Mouse (Mus musculus) G1E (cell line): ENCODE data around the gene Aldh3b1. TPM values are rescaled to one million over a fixed set of nuclear protein-coding genes. Genes with fewer than 3 reads are reported as not detected.

Source experiments
- ATAC-seq: 2 replicates; pipeline ENCODE4 v1.8.0; 2016; ENCODE audit warnings: mild to moderate bottlenecking; ENCODE audit not compliant: insufficient number of reproducible peaks, poor library complexity, low FRiP score, severe bottlenecking; ENCODE audit errors: extremely low read depth
- DNase-seq: peaks from one replicate; pipeline ENCODE4 v3.0.0; 2012; ENCODE audit warnings: low spot score
- H3K27me3 ChIP-seq: 2 replicates; pipeline ENCODE4 v1.6.1; 2012; ENCODE audit warnings: mild to moderate bottlenecking, low read length, inconsistent platforms; ENCODE audit not compliant: insufficient read depth
- H3K36me3 ChIP-seq: replicated peaks from 2 replicates; pipeline ENCODE3; 2012; ENCODE audit warnings: mild to moderate bottlenecking, inconsistent platforms
- H3K4me1 ChIP-seq: 2 replicates; pipeline ENCODE4 v1.6.1; 2012; ENCODE audit warnings: low read depth, low read length, inconsistent platforms, mixed read lengths; ENCODE audit not compliant: insufficient read depth
- H3K4me3 ChIP-seq: 2 replicates; pipeline ENCODE4 v1.5.1; 2012; ENCODE audit warnings: low read depth, mild to moderate bottlenecking, inconsistent platforms, low read length, moderate library complexity, mixed read lengths
- H3K9me3 ChIP-seq: replicated peaks from 2 replicates; pipeline ENCODE4 v1.6.1; 2012; ENCODE audit warnings: inconsistent platforms
- CTCF ChIP-seq: IDR thresholded peaks from 2 replicates; pipeline ENCODE4 v1.5.1; 2012; ENCODE audit warnings: low read depth, low read length, inconsistent platforms, mixed read lengths
- GATA1 ChIP-seq: IDR thresholded peaks from 2 replicates; pipeline ENCODE4 v1.6.1; 2012; ENCODE audit warnings: borderline replicate concordance, low read length, inconsistent platforms, mixed read lengths
- GATA2 ChIP-seq: IDR thresholded peaks from 2 replicates; pipeline ENCODE4 v1.6.1; 2012; ENCODE audit warnings: low read depth, low read length, inconsistent platforms, borderline replicate concordance
- POLR2AphosphoS5 ChIP-seq: IDR thresholded peaks from 2 replicates; pipeline ENCODE4 v1.6.1; 2012; ENCODE audit warnings: low read depth, low read length, inconsistent platforms; ENCODE audit not compliant: insufficient replicate concordance
- TAL1 ChIP-seq: conservative IDR thresholded peaks from 2 replicates; pipeline ENCODE4 v1.6.1; 2012; ENCODE audit warnings: low read depth, low read length, inconsistent platforms, mixed read lengths
- polyA plus RNA-seq: library from polyadenylated mRNA; stranded (reverse); fragments of >175 nt; gene quantifications from 2 replicates; pipeline ENCODE4 v1.2.3, GENCODE M21; 2012
- total RNA-seq, 2 experiments: library from RNA; stranded (forward) in 1 of 2; stranded (reverse) in 1 of 2; fragments of 200-1000 nt in 1 of 2; fragments of >200 nt in 1 of 2; fragmentation: Nextera tagmentation in 1 of 2; gene quantifications; 2 replicates each; pipeline ENCODE4 v1.2.3; 2014 to 2017

Aldh3b1 gene
- total and polyA plus RNA-seq, 3 experiments = not detected

DNA sequence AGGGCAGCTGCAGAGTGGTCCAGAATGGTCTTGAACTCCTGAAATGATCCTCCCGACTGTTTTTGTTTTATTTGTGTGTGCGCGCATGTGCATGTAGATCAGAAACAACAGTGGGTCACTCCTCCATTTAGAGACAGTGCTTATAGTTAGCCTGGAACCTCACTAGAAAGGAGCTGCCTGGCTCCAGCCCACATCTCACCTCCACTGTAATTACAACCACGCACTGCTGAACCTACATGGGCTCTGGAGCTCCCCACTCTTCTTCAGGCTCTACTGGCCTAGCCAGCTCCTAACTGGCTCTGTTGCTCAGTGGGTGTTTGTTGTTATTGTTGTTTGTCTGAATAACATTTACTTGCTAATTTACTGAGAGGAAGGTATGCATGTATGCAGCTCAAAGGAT lies 30.0 kb downstream of the Aldh3b1 start:
- Histone ChIP-seq H3K9me3 (no peaks in the 10 kb centered on the region), H3K36me3 (peaks cover 92% of the 10 kb centered on the region), H3K4me1 (peaks cover 4% of the 10 kb centered on the region), H3K27me3 (no peaks in the 10 kb centered on the region), H3K4me3 (no peak overlapping the region)
- DNase-seq = no peak
- TF ChIP-seq POLR2AphosphoS5 (no peak), GATA2 (no peak), TAL1 (no peak), GATA1 (no peak), CTCF (no peak)
- ATAC-seq = no peak

DNA sequence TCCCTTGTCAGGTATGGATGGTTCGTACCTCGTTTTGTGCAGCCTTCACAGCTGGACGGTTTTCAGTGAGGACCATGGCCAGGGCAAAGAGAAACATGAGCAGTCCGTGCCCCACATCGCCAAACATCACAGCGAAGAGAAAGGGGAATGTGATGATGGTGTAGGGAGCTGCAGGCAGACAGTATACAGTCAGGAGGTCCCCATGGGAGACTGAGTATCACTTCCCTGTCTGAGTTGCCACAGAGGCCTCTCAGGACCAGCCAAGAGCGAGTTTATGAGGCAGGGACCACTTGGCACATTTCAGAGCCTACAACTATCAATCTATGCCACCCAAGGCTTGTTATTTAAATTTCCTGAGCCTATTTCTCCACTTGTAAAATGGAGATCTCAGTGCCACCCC lies 30.7 kb downstream of the Aldh3b1 start:
- Histone ChIP-seq H3K4me1 (no peaks in the 10 kb centered on the region; the same call in 1 of the 2 replicates), H3K36me3 (peaks cover 92% of the 10 kb centered on the region), H3K27me3 (no peaks in the 10 kb centered on the region), H3K4me3 (no peak overlapping the region), H3K9me3 (no peaks in the 10 kb centered on the region)
- TF ChIP-seq GATA2 (no peak), POLR2AphosphoS5 (no peak), CTCF (no peak), TAL1 (no peak), GATA1 (no peak)
- ATAC-seq (no peak), DNase-seq (no peak)

DNA sequence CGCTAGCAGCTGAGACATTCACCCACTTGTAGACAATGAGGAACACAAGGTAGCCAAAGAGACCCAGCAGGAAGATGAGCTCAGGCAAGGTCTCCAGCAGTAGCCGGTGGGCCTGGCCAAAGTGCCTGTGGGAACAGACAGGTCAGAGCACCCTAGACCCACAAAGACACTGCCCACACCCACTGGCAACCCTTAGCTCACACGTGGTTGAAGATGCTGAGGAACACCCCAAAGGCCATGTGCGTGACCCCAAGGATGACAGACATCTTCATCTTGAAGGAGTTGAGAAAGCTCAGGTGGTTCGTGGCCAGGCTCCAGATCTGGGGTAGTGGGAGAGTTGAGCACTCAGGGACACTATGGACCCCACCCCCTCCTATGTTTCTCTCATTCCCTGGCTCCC lies 32.1 kb downstream of the Aldh3b1 start:
- no peaks in the 10 kb centered on the region for H3K4me1 ChIP-seq
- ATAC-seq (no peak), DNase-seq (no peak)
- no peaks in the 10 kb centered on the region for H3K9me3 ChIP-seq
- TF ChIP-seq TAL1 (no peak), CTCF (no peak), GATA2 (no peak), POLR2AphosphoS5 (no peak), GATA1 (no peak)
- peaks cover 92% of the 10 kb centered on the region for H3K36me3 ChIP-seq
- H3K27me3 ChIP-seq = no peaks in the 10 kb centered on the region
- no peak overlapping the region for H3K4me3 ChIP-seq

DNA sequence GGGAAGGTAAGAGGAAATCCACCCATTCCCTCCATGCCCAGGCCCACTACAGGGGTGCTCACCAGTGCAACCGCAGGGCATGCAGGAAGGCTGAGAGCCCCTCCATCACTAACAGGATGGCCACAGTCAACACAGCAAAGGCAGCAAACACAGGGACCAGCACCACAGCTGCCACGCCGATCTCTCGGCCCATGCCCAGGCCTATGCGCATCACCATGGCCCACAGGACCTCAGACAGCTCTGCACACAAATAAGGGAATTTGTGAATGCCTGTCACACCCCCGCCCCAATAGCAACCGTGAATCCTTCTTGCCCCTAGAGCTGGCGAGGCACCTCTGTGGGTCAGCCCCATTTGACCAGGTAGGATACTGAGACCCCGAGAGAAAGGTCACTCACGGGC lies 33.4 kb downstream of the Aldh3b1 start:
- Histone ChIP-seq H3K27me3 (no peaks in the 10 kb centered on the region), H3K9me3 (no peaks in the 10 kb centered on the region), H3K4me3 (no peak overlapping the region), H3K36me3 (peaks cover 92% of the 10 kb centered on the region), H3K4me1 (no peaks in the 10 kb centered on the region)
- no peak for DNase-seq
- TF ChIP-seq CTCF (no peak), POLR2AphosphoS5 (no peak), TAL1 (no peak), GATA2 (no peak), GATA1 (no peak)
- ATAC-seq = no peak

DNA sequence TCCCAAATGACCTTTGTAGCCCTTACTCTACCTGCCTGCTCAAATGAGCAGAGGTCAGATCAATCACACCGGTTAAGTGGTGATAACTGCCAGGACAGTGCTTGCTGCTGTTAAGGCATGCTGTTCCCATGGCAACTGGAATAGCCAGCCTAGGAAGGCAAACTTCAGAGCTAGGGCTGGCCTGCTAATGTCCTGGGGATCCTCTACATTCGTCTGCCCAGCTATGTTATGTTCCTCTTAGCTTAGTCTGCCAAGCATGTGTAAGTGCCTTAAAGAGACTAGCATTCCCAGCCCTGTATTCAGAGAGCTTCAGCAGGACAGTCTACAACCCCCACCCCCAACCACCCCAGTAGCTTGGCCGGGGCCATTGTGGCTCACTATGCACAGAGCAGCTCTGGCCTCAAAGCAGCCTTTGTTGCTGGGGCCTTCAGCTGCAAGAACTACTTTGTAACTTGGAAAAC lies 34.4 kb downstream of the Aldh3b1 start:
- H3K4me3 ChIP-seq = no peak overlapping the region
- no peaks in the 10 kb centered on the region for H3K9me3 ChIP-seq
- DNase-seq (no peak), ATAC-seq (no peak)
- no peaks in the 10 kb centered on the region for H3K4me1 ChIP-seq
- H3K27me3 ChIP-seq = no peaks in the 10 kb centered on the region
- TF ChIP-seq TAL1 (no peak), GATA2 (no peak), CTCF (no peak), POLR2AphosphoS5 (no peak), GATA1 (no peak)
- peaks cover 99% of the 10 kb centered on the region for H3K36me3 ChIP-seq

DNA sequence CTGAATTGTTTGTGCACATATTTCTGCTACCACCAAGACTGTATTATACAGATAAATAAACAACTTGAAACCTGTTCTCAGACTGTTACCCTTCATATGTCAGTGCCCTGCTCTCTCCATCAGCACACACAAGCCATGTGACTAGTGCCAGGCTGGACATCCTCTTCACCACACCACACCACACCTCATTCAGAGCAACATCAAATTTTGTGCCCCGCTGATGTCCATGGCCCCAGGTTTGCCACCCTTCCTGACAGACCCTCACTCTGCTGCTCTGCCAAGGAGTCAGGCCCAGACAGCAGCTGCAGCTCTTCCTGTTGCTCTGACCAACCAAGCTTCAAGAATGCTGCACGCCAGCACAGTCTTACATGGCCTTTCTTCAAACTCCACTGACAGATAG lies 35.3 kb downstream of the Aldh3b1 start:
- peaks cover 98% of the 10 kb centered on the region for H3K36me3 ChIP-seq
- H3K4me3 ChIP-seq = no peak overlapping the region
- DNase-seq (no peak), ATAC-seq (no peak)
- no peak for TF ChIP-seq GATA2
- no peak for TF ChIP-seq GATA1
- TF ChIP-seq POLR2AphosphoS5 = no peak
- no peak for TF ChIP-seq CTCF
- no peak for TF ChIP-seq TAL1
- no peaks in the 10 kb centered on the region for H3K4me1 ChIP-seq
- no peaks in the 10 kb centered on the region for H3K27me3 ChIP-seq
- no peaks in the 10 kb centered on the region for H3K9me3 ChIP-seq

DNA sequence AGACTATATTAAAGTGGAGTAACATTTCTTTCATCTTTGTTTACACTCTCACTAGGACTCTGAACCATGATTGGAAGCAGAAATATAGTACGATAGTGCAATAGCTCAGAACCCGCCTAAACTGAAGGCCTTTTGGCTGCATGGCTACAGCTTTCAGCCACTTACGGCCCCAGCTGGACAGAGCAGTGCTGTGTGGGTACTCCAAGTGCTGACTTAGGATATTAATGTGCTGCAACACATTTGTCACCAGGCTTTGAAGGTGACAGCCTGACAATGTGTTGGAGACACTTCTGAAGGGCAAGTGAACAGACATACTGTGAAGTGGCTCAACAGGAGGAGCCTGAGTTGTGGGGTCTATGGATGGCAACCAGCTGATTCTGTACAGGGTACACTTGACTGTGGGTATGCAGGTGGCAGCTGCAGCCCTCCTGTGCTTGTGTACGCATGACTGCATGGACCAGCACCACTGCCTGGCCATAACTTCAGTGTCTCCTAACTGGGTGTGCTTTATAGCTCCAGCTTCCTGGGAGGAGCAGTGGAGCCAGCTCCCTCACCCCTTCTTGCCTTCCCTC lies 36.0 kb downstream of the Aldh3b1 start:
- ATAC-seq (no peak), DNase-seq (no peak)
- no peaks in the 10 kb centered on the region for H3K9me3 ChIP-seq
- no peaks in the 10 kb centered on the region for H3K4me1 ChIP-seq
- H3K27me3 ChIP-seq = no peaks in the 10 kb centered on the region
- H3K4me3 ChIP-seq = no peak overlapping the region
- peaks cover 98% of the 10 kb centered on the region for H3K36me3 ChIP-seq
- TF ChIP-seq POLR2AphosphoS5 (no peak), GATA1 (no peak), TAL1 (no peak), CTCF (no peak), GATA2 (no peak)
